Comparison of ENCODE assay signal across 8 mouse cellular contexts in the genomic region with DNA sequence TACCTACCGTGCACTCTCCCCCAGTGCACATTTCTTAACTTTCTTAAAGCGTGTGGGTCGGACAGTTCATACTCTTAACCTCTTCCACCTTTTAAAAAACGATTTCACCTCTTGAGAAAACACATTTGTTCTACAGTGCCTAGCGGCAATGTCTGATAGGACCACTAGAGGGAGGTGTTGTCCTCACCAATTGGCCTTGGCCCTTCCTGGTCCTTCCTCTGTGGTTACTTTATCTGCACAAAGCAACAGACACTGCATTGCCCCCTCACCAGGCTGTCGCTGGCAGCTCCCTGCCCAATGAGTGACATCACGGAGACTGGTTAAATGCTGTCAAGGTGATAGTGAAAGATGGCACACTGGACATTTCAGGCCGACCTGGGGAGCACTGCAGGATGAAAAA. TPM values are rescaled to one million over a fixed set of nuclear protein-coding genes. Genes with fewer than 3 reads are reported as not detected.
DNase-seq lines count a peak whose midpoint lies in the region; ATAC-seq and TF ChIP-seq lines count a peak whose summit lies in the region.

No protein-coding gene starts in this region.

- WGBS in liver, embryonic 14.5 days (ENCODE audit: insufficient replicate concordance), result 7% methylated on average over 8 of the region's 8 CpGs
- WGBS in olfactory bulb, adult 2 months, result 17% methylated on average over 8 of the region's 8 CpGs

- H3K4me2 ChIP-seq in liver, embryonic 14.5 days (ENCODE audit: low read depth), result no peak overlapping the region

- no peaks in the 10 kb centered on the region for H3K9me3 ChIP-seq in liver, embryonic 14.5 days (ENCODE audit: control insufficient read depth, low read length)

- peak; percentile 78 for TF ChIP-seq CTCF in liver, embryonic 14.5 days (IDR thresholded peaks at IDR 0.05; ENCODE audit: low read depth)
- peak; percentile 32; the same call in 1 of the 2 replicates for TF ChIP-seq CTCF in olfactory bulb, adult 2 months (IDR thresholded peaks at IDR 0.05; ENCODE audit: insufficient read depth, low read depth, low read length)

- no peaks in the 10 kb centered on the region for H3K36me3 ChIP-seq in liver, embryonic 14.5 days (replicated peaks; ENCODE audit: control insufficient read depth, insufficient read depth, low read depth)

- no peak overlapping the region for H3K4me3 ChIP-seq in liver, embryonic 14.5 days (ENCODE audit: insufficient read depth in 1 of 2, low read depth in 2 of 2, low read length in 2 of 2)
- H3K4me3 ChIP-seq in olfactory bulb, adult 2 months (ENCODE audit: insufficient read depth, low read depth, low read length), result no peak overlapping the region

- DNase-seq in A20 (ENCODE audit: low read depth, low spot score), result peak; percentile 44
- DNase-seq in adrenal gland, adult 18-20 months (ENCODE audit: low spot score in 2 of 2), result peak; percentile 56 to 63
- DNase-seq in embryo, embryonic 10 days (ENCODE audit: low spot score), result peak; percentile 89
- DNase-seq in kidney, postnatal 4 days, result peak; percentile 81 to 85
- DNase-seq in liver, embryonic 14.5 days (ENCODE audit: low read depth in 3 of 3, low spot score in 3 of 3), result peak in 1 of 3 experiments; percentile 19
- peak; percentile 78 for DNase-seq in urinary bladder, postnatal 14 days (ENCODE audit: low spot score)

- TF ChIP-seq POLR2A in olfactory bulb, adult 2 months (IDR thresholded peaks at IDR 0.05; ENCODE audit: insufficient read depth, low read depth, low read length), result no peak

- peak; percentile 89 for ATAC-seq in granulocyte monocyte progenitor cell, adult 5-6 weeks (replicated peaks; ENCODE audit: poor library complexity, severe bottlenecking)
- ATAC-seq in liver, embryonic 14.5 days (ENCODE audit: insufficient read depth), result no peak

- H3K27me3 ChIP-seq in liver, embryonic 14.5 days (ENCODE audit: control insufficient read depth, insufficient read depth, low read length), result no peaks in the 10 kb centered on the region

- no peak overlapping the region for H3K9ac ChIP-seq in liver, embryonic 14.5 days (replicated peaks)

- no peak for TF ChIP-seq EP300 in liver, embryonic 14.5 days (IDR thresholded peaks at IDR 0.05; ENCODE audit: low read depth)

- no peak overlapping the region for H3K27ac ChIP-seq in liver, embryonic 14.5 days
- no peak overlapping the region for H3K27ac ChIP-seq in olfactory bulb, adult 2 months (ENCODE audit: insufficient read depth, low read depth, low read length)

- no peaks in the 10 kb centered on the region for H3K4me1 ChIP-seq in liver, embryonic 14.5 days (replicated peaks; ENCODE audit: control insufficient read depth in 2 of 2, insufficient read depth in 2 of 2, low read length in 1 of 2)
- no peaks in the 10 kb centered on the region for H3K4me1 ChIP-seq in olfactory bulb, adult 2 months (ENCODE audit: control insufficient read depth, insufficient read depth, low read length)

RNA-seq across cellular contexts. Expression of a gene that starts 40.3 kb away (rescaled TPM):
- 1 to 10 TPM in 1 of 2 experiments, under 1 TPM in 1; 0.53 to 1.1 TPM for total RNA-seq in adrenal gland, adult 18-20 months (2021)
- not detected in 2 replicates for total RNA-seq in granulocyte monocyte progenitor cell, adult 5-6 weeks (2014; fragmentation: Nextera tagmentation)
- total RNA-seq in granulocyte monocyte progenitor cell, adult 5-6 weeks (2017), result not detected in 2 replicates
- 0.24 and 0.26 TPM in 2 replicates for polyA plus RNA-seq in liver, embryonic 14.5 days (2012; rRNA removed)
- polyA plus RNA-seq in liver, embryonic 14.5 days (2014; fragmentation: Nextera tagmentation; extraction: Ambion mirVana), result 0.04 and 0.25 TPM in 2 replicates
- not detected in 2 replicates for polyA plus RNA-seq in olfactory bulb, adult 2 months (2012; ENCODE audit: insufficient read depth, insufficient read length, low replicate concordance, missing spikeins)
